Mouse (Mus musculus): ENCODE data around the gene Dtx4. TPM values are rescaled to one million over a fixed set of nuclear protein-coding genes. Genes with fewer than 3 reads are reported as not detected.
A peak's percentile ranks its signal among the peaks of the same experiment; 100 is the strongest.
"Not testable (repeated sequence)": the region's sequence is repeated elsewhere in the genome, so short reads cannot be mapped to it uniquely, and the experiment has no call there.

The Dtx4 gene
- polyA plus RNA-seq (2014; fragmentation: Nextera tagmentation; extraction: Ambion mirVana): 3.9 and 7.5 TPM in 2 replicates

DNA sequence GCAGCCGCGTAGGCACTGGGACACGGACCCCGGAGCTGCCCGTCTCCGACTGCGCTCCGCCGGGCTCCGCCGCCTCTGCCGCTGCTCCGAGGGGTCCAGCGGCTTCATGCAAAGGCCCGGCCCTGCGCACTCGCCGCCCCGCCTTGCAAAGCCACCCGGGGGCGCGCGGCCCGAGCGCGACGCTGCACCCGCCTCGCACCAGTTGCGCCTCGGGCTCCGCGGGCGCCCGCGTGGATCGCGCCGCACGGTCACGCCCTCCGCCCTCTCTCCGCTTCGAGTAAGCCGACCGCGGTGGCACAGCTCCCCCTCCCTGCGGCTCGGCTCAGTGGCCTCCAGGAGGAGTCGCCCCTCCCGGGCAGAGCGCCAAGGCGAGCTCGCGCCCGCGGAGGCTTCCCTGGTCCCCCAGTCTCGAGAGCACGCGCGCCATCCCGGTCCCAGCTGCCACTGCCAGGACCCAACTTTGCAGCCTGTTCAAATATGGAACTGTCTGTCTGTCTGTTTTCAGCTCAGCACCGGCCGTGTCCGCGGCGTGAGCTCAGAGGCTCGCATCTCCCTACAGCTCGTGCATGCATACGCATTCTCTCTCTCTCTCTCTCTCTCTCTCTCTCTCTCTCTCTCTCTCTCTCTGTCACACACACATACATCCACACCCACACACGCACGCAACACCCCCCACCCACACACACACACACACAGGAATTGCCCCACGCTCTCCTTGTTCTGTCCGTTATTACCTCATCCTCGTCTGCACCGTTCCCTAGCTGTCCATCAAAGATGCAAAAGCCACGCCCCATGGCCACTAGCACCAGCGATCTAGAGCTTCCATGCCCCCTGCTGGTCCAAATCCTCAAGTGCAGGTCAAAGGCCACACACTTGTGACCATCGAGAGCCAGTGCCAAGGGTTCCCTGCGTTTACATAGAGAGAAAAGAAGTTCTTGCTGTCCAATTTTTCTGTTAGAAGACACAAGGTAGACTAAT lies at the start of gene Dtx4:
TSS of gene Dtx4 (minus strand) at position 85 of the 978 bp plus-strand sequence.
- Histone ChIP-seq H3K4me2 (replicated peaks; ENCODE audit: low read depth, low read length) (peak within 1 kb of the TSS; percentile 92), H3K9me3 (ENCODE audit: control insufficient read depth, low read length) (no peaks in the 10 kb centered on the region), H3K36me3 (ENCODE audit: control insufficient read depth, insufficient read depth, low read length) (no peaks in the 10 kb centered on the region), H3K27ac (ENCODE audit: low read depth, low read length) (peak within 1 kb of the TSS; percentile 73), H3K4me1 (ENCODE audit: control insufficient read depth, insufficient read depth, low read length) (peaks cover 9% of the 10 kb centered on the region; the same call in 1 of the 2 replicates), H3K4me3 (ENCODE audit: low read length) (peak within 1 kb of the TSS; percentile 74), H3K27me3 (ENCODE audit: control insufficient read depth, insufficient read depth, low read length) (no peaks in the 10 kb centered on the region), H3K9ac (ENCODE audit: low read depth, low read length) (peak within 1 kb of the TSS; percentile 87)
- WGBS: under 1% methylated on average over 67 of the region's 80 CpGs
- peak; percentile 94 for ATAC-seq (ENCODE audit: low FRiP score, low TSS enrichment)

- Histone ChIP-seq H3K4me2 (replicated peaks; ENCODE audit: low read depth, low read length) (no peak overlapping the region), H3K4me3 (ENCODE audit: low read length) (no peak overlapping the region), H3K4me1 (ENCODE audit: control insufficient read depth, insufficient read depth, low read length) (no peaks in the 10 kb centered on the region), H3K9ac (ENCODE audit: low read depth, low read length) (no peak overlapping the region), H3K9me3 (ENCODE audit: control insufficient read depth, low read length) (0 out of 2 replicates have a peak, but pooled peaks cover 3% of the 10 kb centered on the region), H3K27ac (ENCODE audit: low read depth, low read length) (peak overlapping the region; percentile 24; the same call in 1 of the 2 replicates), H3K27me3 (ENCODE audit: control insufficient read depth, insufficient read depth, low read length) (no peaks in the 10 kb centered on the region), H3K36me3 (ENCODE audit: control insufficient read depth, insufficient read depth, low read length) (no peaks in the 10 kb centered on the region)
- ATAC-seq (ENCODE audit: low FRiP score, low TSS enrichment): peak; percentile 87
- WGBS: 62% methylated on average over 5 of the region's 5 CpGs
These were observed 49.0 kb upstream of the Dtx4 start for GRCm38 (mm10) chr19:12550005-12550942.

DNA sequence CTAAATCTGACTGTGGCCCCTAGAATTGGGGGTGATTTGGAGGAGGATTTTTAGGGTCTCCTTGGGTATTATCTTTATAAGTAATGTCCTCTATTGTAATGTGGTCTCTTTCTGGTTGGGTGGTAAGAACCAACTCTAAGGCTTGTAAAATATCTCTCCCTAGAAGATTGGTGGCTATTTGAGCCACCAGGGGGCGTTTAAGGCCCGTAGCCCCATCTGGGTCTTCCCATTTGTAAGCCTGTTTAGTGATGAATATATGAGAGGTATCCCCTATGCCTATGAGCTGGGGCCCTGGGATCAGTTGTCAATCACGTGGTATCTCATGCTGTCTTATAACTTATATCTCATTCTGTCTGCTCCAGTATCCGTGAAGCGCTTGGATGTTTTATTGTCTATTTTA lies 47.9 kb upstream of the Dtx4 start:
- Histone ChIP-seq H3K36me3 (ENCODE audit: control insufficient read depth, insufficient read depth, low read length) (no peaks in the 10 kb centered on the region), H3K4me2 (replicated peaks; ENCODE audit: low read depth, low read length) (no peak overlapping the region), H3K27me3 (ENCODE audit: control insufficient read depth, insufficient read depth, low read length) (no peaks in the 10 kb centered on the region), H3K27ac (ENCODE audit: low read depth, low read length) (no peak overlapping the region), H3K4me3 (ENCODE audit: low read length) (no peak overlapping the region), H3K9me3 (ENCODE audit: control insufficient read depth, low read length) (0 out of 2 replicates have a peak, but pooled peaks cover 3% of the 10 kb centered on the region), H3K4me1 (ENCODE audit: control insufficient read depth, insufficient read depth, low read length) (no peaks in the 10 kb centered on the region), H3K9ac (ENCODE audit: low read depth, low read length) (no peak overlapping the region)
- ATAC-seq (ENCODE audit: low FRiP score, low TSS enrichment): no peak
- 82% methylated on average over 5 of the region's 5 CpGs for WGBS

DNA sequence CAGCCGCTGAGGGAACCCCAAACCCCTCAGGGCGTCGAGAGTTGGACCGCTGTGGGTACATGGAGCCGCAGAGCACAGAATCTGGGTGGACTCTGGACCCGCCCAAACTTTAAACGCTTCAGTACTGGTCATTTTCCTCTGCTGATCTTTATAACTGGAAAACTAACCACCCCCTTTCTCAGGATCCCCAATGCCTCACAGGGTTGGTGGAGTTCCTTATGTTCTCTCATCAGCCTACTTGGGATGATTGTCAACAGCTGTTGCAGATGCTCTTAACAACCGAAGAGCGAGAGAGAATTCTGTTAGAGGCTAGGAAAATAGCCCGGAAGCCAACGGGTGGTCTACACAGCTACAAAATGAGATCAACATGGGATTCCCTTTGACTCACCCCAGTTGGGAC lies 44.2 kb upstream of the Dtx4 start, which contains the start of gene Fam111a:
TSS of gene Fam111a (plus strand) at position 301 of the 400 bp plus-strand sequence.
- not testable (repeated sequence) for H3K27me3 ChIP-seq (ENCODE audit: control insufficient read depth, insufficient read depth, low read length); H3K36me3 ChIP-seq (ENCODE audit: control insufficient read depth, insufficient read depth, low read length); H3K27ac ChIP-seq (ENCODE audit: low read depth, low read length); ATAC-seq (ENCODE audit: low FRiP score, low TSS enrichment); H3K9me3 ChIP-seq (ENCODE audit: control insufficient read depth, low read length); H3K4me2 ChIP-seq (replicated peaks; ENCODE audit: low read depth, low read length); H3K4me3 ChIP-seq (ENCODE audit: low read length); H3K9ac ChIP-seq (ENCODE audit: low read depth, low read length); H3K4me1 ChIP-seq (ENCODE audit: control insufficient read depth, insufficient read depth, low read length)
- WGBS: 95% methylated on average over 11 of the region's 11 CpGs

- H3K4me1 ChIP-seq (ENCODE audit: control insufficient read depth, insufficient read depth, low read length): no peaks in the 10 kb centered on the region
- no peaks in the 10 kb centered on the region for H3K9me3 ChIP-seq (ENCODE audit: control insufficient read depth, low read length)
- ATAC-seq (ENCODE audit: low FRiP score, low TSS enrichment): no peak
- no peak overlapping the region for H3K4me3 ChIP-seq (ENCODE audit: low read length)
- no peak overlapping the region for H3K9ac ChIP-seq (ENCODE audit: low read depth, low read length)
- no peaks in the 10 kb centered on the region for H3K27me3 ChIP-seq (ENCODE audit: control insufficient read depth, insufficient read depth, low read length)
- 27% methylated on average over 2 of the region's 2 CpGs for WGBS
- H3K36me3 ChIP-seq (ENCODE audit: control insufficient read depth, insufficient read depth, low read length): no peaks in the 10 kb centered on the region
- no peak overlapping the region for H3K27ac ChIP-seq (ENCODE audit: low read depth, low read length)
- no peak overlapping the region for H3K4me2 ChIP-seq (replicated peaks; ENCODE audit: low read depth, low read length)
These were observed 40.4 kb upstream of the Dtx4 start for GRCm38 (mm10) chr19:12541644-12542043.

GRCm38 (mm10) chr19:12540727-12541126 lies 39.5 kb upstream of the Dtx4 start:
- no peak overlapping the region for H3K27ac ChIP-seq (ENCODE audit: low read depth, low read length)
- H3K9me3 ChIP-seq (ENCODE audit: control insufficient read depth, low read length): no peaks in the 10 kb centered on the region
- no peaks in the 10 kb centered on the region for H3K27me3 ChIP-seq (ENCODE audit: control insufficient read depth, insufficient read depth, low read length)
- no peak overlapping the region for H3K4me3 ChIP-seq (ENCODE audit: low read length)
- no peak overlapping the region for H3K4me2 ChIP-seq (replicated peaks; ENCODE audit: low read depth, low read length)
- no peak for ATAC-seq (ENCODE audit: low FRiP score, low TSS enrichment)
- no peaks in the 10 kb centered on the region for H3K36me3 ChIP-seq (ENCODE audit: control insufficient read depth, insufficient read depth, low read length)
- WGBS: 59% methylated on average over 3 of the region's 3 CpGs
- H3K4me1 ChIP-seq (ENCODE audit: control insufficient read depth, insufficient read depth, low read length): no peaks in the 10 kb centered on the region
- no peak overlapping the region for H3K9ac ChIP-seq (ENCODE audit: low read depth, low read length)

GRCm38 (mm10) chr19:12539975-12540374 lies 38.7 kb upstream of the Dtx4 start:
- H3K4me3 ChIP-seq (ENCODE audit: low read length): no peak overlapping the region
- H3K9me3 ChIP-seq (ENCODE audit: control insufficient read depth, low read length): no peaks in the 10 kb centered on the region
- ATAC-seq (ENCODE audit: low FRiP score, low TSS enrichment): no peak
- no peak overlapping the region for H3K9ac ChIP-seq (ENCODE audit: low read depth, low read length)
- H3K4me2 ChIP-seq (replicated peaks; ENCODE audit: low read depth, low read length): no peak overlapping the region
- H3K4me1 ChIP-seq (ENCODE audit: control insufficient read depth, insufficient read depth, low read length): no peaks in the 10 kb centered on the region
- H3K27ac ChIP-seq (ENCODE audit: low read depth, low read length): no peak overlapping the region
- no peaks in the 10 kb centered on the region for H3K27me3 ChIP-seq (ENCODE audit: control insufficient read depth, insufficient read depth, low read length)
- H3K36me3 ChIP-seq (ENCODE audit: control insufficient read depth, insufficient read depth, low read length): no peaks in the 10 kb centered on the region
- WGBS: 79% methylated on average over 1 of the region's 1 CpGs

GRCm38 (mm10) chr19:12537168-12537567 lies 35.9 kb upstream of the Dtx4 start:
- H3K27ac ChIP-seq (ENCODE audit: low read depth, low read length): no peak overlapping the region
- no peaks in the 10 kb centered on the region for H3K9me3 ChIP-seq (ENCODE audit: control insufficient read depth, low read length)
- H3K36me3 ChIP-seq (ENCODE audit: control insufficient read depth, insufficient read depth, low read length): no peaks in the 10 kb centered on the region
- ATAC-seq (ENCODE audit: low FRiP score, low TSS enrichment): no peak
- H3K4me1 ChIP-seq (ENCODE audit: control insufficient read depth, insufficient read depth, low read length): no peaks in the 10 kb centered on the region
- H3K4me2 ChIP-seq (replicated peaks; ENCODE audit: low read depth, low read length): no peak overlapping the region
- no peak overlapping the region for H3K9ac ChIP-seq (ENCODE audit: low read depth, low read length)
- H3K4me3 ChIP-seq (ENCODE audit: low read length): no peak overlapping the region
- H3K27me3 ChIP-seq (ENCODE audit: control insufficient read depth, insufficient read depth, low read length): no peaks in the 10 kb centered on the region
